Mouse (Mus musculus) CH12.LX (cell line): Measurements from ENCODE around the gene Stat2. TPM values are rescaled to one million over a fixed set of nuclear protein-coding genes. Genes with fewer than 3 reads are reported as not detected.

Source experiments
- DNase-seq: peaks from one replicate; pipeline ENCODE4 v3.0.0-alpha.2; 2013; ENCODE audit errors: extremely low read depth
- H3K27ac ChIP-seq: 2 replicates; pipeline ENCODE4 v1.5.1; 2012; ENCODE audit warnings: low read depth, mild to moderate bottlenecking, control low read depth, moderate library complexity; ENCODE audit not compliant: insufficient read depth
- H3K27me3 ChIP-seq: replicated peaks from 2 replicates; pipeline ENCODE3; 2012; ENCODE audit warnings: inconsistent platforms
- H3K36me3 ChIP-seq, 2 experiments: replicated peaks in 1 of 2; 2 replicates each; pipeline versions ENCODE3 to v1.6.1; 2012; ENCODE audit warnings: inconsistent platforms in 1 of 2, low read length in 1 of 2, mild to moderate bottlenecking in 1 of 2, mixed read lengths in 1 of 2, moderate library complexity in 1 of 2; ENCODE audit not compliant: control insufficient read depth in 1 of 2, insufficient read depth in 1 of 2
- H3K4me1 ChIP-seq, 2 experiments: 2 replicates each; pipeline ENCODE4 v1.6.1; 2012; ENCODE audit warnings: inconsistent platforms in 1 of 2, moderate library complexity in 1 of 2; ENCODE audit not compliant: insufficient read depth in 2 of 2, control insufficient read depth in 1 of 2
- H3K4me2 ChIP-seq: 2 replicates; pipeline ENCODE4 v1.6.1; 2012; ENCODE audit warnings: low read depth, mild to moderate bottlenecking, control low read depth; ENCODE audit not compliant: poor library complexity, insufficient read depth, severe bottlenecking
- H3K4me3 ChIP-seq, 3 experiments: fragments of 150-350 bp in 1 of 3; sonication (generic) in 1 of 3; replicated peaks in 1 of 3; 2 replicates each; pipeline versions ENCODE3 to v1.5.1; 2011 to 2012; ENCODE audit warnings: low read depth in 2 of 3, low read length in 2 of 3, mild to moderate bottlenecking in 2 of 3, moderate library complexity in 2 of 3, control low read depth in 1 of 3, improper control_type of control experiment in 1 of 3, inconsistent platforms in 1 of 3, mixed read lengths in 1 of 3; ENCODE audit not compliant: poor library complexity in 1 of 3
- H3K79me2 ChIP-seq: replicated peaks from 2 replicates; pipeline ENCODE4 v1.6.1; 2012; ENCODE audit warnings: mild to moderate bottlenecking, moderate library complexity; ENCODE audit not compliant: control insufficient read depth, poor library complexity, insufficient read depth, severe bottlenecking; ENCODE audit errors: extremely low read depth
- H3K9ac ChIP-seq: 2 replicates; pipeline ENCODE4 v1.6.1; 2012; ENCODE audit warnings: low read depth, mild to moderate bottlenecking, control low read depth, moderate library complexity; ENCODE audit not compliant: insufficient read depth
- H3K9me3 ChIP-seq: replicated peaks from 2 replicates; pipeline ENCODE3; 2012; ENCODE audit warnings: low read length, inconsistent platforms, mixed read lengths
- BHLHE40 ChIP-seq: IDR thresholded peaks from 2 replicates; pipeline ENCODE4 v1.6.1; 2011; ENCODE audit warnings: mild to moderate bottlenecking, low read depth, low read length, improper control_type of control experiment
- CHD1 ChIP-seq: IDR thresholded peaks from 2 replicates; pipeline ENCODE4 v1.6.1; 2012; ENCODE audit warnings: low read depth, low read length, improper control_type of control experiment, inconsistent platforms
- E2F4 ChIP-seq: IDR thresholded peaks from 2 replicates; pipeline ENCODE4 v1.6.1; 2011; ENCODE audit warnings: low read depth, low read length, improper control_type of control experiment; ENCODE audit not compliant: insufficient replicate concordance
- ELF1 ChIP-seq: IDR thresholded peaks from 2 replicates; pipeline ENCODE4 v1.6.1; 2014; ENCODE audit warnings: low read depth, mild to moderate bottlenecking, inconsistent platforms, low read length, improper control_type of control experiment
- GABPA ChIP-seq: IDR thresholded peaks from 2 replicates; pipeline ENCODE4 v1.6.1; 2012; ENCODE audit warnings: low read depth, low read length, improper control_type of control experiment, inconsistent platforms; ENCODE audit not compliant: insufficient replicate concordance
- HCFC1 ChIP-seq: IDR thresholded peaks from 2 replicates; pipeline ENCODE4 v1.6.1; 2012; ENCODE audit warnings: low read depth, mild to moderate bottlenecking, inconsistent platforms, low read length, improper control_type of control experiment
- JUN ChIP-seq: IDR thresholded peaks from 2 replicates; pipeline ENCODE4 v1.6.1; 2011; ENCODE audit warnings: low read depth, mild to moderate bottlenecking, low read length, improper control_type of control experiment, moderate library complexity; ENCODE audit not compliant: insufficient read depth
- JUND ChIP-seq: conservative IDR thresholded peaks from 2 replicates; pipeline ENCODE4 v1.6.1; 2011; ENCODE audit warnings: low read depth, low read length, improper control_type of control experiment
- KAT2A ChIP-seq: IDR thresholded peaks from 2 replicates; pipeline ENCODE4 v1.6.1; 2012; ENCODE audit warnings: low read length, improper control_type of control experiment, inconsistent platforms; ENCODE audit not compliant: insufficient replicate concordance
- MAFK ChIP-seq: IDR thresholded peaks from 2 replicates; pipeline ENCODE4 v1.6.1; 2011; ENCODE audit warnings: low read length, improper control_type of control experiment; ENCODE audit not compliant: insufficient replicate concordance
- MAX ChIP-seq: IDR thresholded peaks from 2 replicates; pipeline ENCODE4 v1.6.1; 2011; ENCODE audit warnings: low read length, improper control_type of control experiment
- MEF2A ChIP-seq: IDR thresholded peaks from 2 replicates; pipeline ENCODE4 v1.6.1; 2014; ENCODE audit warnings: low read depth, mild to moderate bottlenecking, inconsistent platforms, low read length, improper control_type of control experiment, borderline replicate concordance
- MXI1 ChIP-seq: IDR thresholded peaks from 2 replicates; pipeline ENCODE4 v1.6.1; 2011; ENCODE audit warnings: mild to moderate bottlenecking, low read depth, low read length, improper control_type of control experiment
- MYC ChIP-seq: IDR thresholded peaks from 2 replicates; pipeline ENCODE4 v1.6.1; 2011; ENCODE audit warnings: low read depth, mild to moderate bottlenecking, improper control_type of control experiment, low read length
- NELFE ChIP-seq: IDR thresholded peaks from 2 replicates; pipeline ENCODE4 v1.6.1; 2011; ENCODE audit warnings: low read depth, low read length, improper control_type of control experiment
- NRF1 ChIP-seq: IDR thresholded peaks from 2 replicates; pipeline ENCODE4 v1.6.1; 2014; ENCODE audit warnings: low read depth, mild to moderate bottlenecking, inconsistent platforms, low read length, improper control_type of control experiment, moderate library complexity
- PAX5 ChIP-seq: IDR thresholded peaks from 2 replicates; pipeline ENCODE4 v1.6.1; 2012; ENCODE audit warnings: low read length, inconsistent platforms, mixed read lengths
- POLR2A ChIP-seq: IDR thresholded peaks from 2 replicates; pipeline ENCODE4 v1.6.1; 2011; ENCODE audit warnings: low read depth, mild to moderate bottlenecking, improper control_type of control experiment, low read length
- RCOR1 ChIP-seq: conservative IDR thresholded peaks from 2 replicates; pipeline ENCODE4 v1.6.1; 2012; ENCODE audit warnings: low read depth, mild to moderate bottlenecking, inconsistent platforms, low read length, improper control_type of control experiment
- SIN3A ChIP-seq: IDR thresholded peaks from 2 replicates; pipeline ENCODE4 v1.6.1; 2012; ENCODE audit warnings: low read length, improper control_type of control experiment, inconsistent platforms
- SMC3 ChIP-seq: IDR thresholded peaks from 2 replicates; pipeline ENCODE4 v1.6.1; 2011; ENCODE audit warnings: low read depth, low read length, improper control_type of control experiment
- TBP ChIP-seq: conservative IDR thresholded peaks from 2 replicates; pipeline ENCODE4 v1.6.1; 2011; ENCODE audit warnings: low read depth, low read length, improper control_type of control experiment
- TCF12 ChIP-seq: IDR thresholded peaks from 2 replicates; pipeline ENCODE4 v1.6.1; 2014; ENCODE audit warnings: low read depth, mild to moderate bottlenecking, inconsistent platforms, low read length, improper control_type of control experiment
- UBTF ChIP-seq: IDR thresholded peaks from 2 replicates; pipeline ENCODE4 v1.6.1; 2012; ENCODE audit warnings: low read depth, mild to moderate bottlenecking, inconsistent platforms, low read length, improper control_type of control experiment, moderate library complexity
- USF2 ChIP-seq: conservative IDR thresholded peaks from 2 replicates; pipeline ENCODE4 v1.6.1; 2011; ENCODE audit warnings: low read depth, low read length, improper control_type of control experiment
- ZC3H11A ChIP-seq: IDR thresholded peaks from 2 replicates; pipeline ENCODE4 v1.6.1; 2012; ENCODE audit warnings: low read depth, mild to moderate bottlenecking, inconsistent platforms, low read length, improper control_type of control experiment
- ZKSCAN1 ChIP-seq: IDR thresholded peaks from 2 replicates; pipeline ENCODE4 v1.6.1; 2012; ENCODE audit warnings: low read depth, inconsistent platforms, low read length, improper control_type of control experiment, borderline replicate concordance
- dilution Hi-C: fragments of 300-500 bp; cut with MboI; formaldehyde crosslinking; loops from 2 replicates; pipeline ENCODE4 v1.14.3; 2020; ENCODE audit warnings: low sequenced_read_pairs; ENCODE audit not compliant: extremely low pct_unique_long_range_greater_than_20kb, extremely low pct_ligation_motif_present
- in situ Hi-C: fragments of 300-500 bp; cut with MboI; formaldehyde crosslinking; loops from 3 replicates; pipeline ENCODE4 v1.14.3; 2019; ENCODE audit warnings: low sequenced_read_pairs, low pct_ligation_motif_present, low pct_unique_long_range_greater_than_20kb, mixed read lengths
- polyA plus RNA-seq: library from polyadenylated mRNA; unstranded; fragments of >175 nt; gene quantifications from 2 replicates; pipeline ENCODE4 v1.2.1, GENCODE M21; 2012; ENCODE audit warnings: low read depth; ENCODE audit not compliant: insufficient read length
- total RNA-seq, 2 experiments: library from RNA; depleted of rRNA; stranded (reverse); fragments of 300-350 nt in 1 of 2; fragments of >200 nt in 1 of 2; gene quantifications; 2 replicates each; pipeline ENCODE4 v1.2.3; 2012 to 2014

Stat2 gene
- total and polyA plus RNA-seq, 3 experiments, result 3.3 to 14.6 (median 12.5) TPM

DNA sequence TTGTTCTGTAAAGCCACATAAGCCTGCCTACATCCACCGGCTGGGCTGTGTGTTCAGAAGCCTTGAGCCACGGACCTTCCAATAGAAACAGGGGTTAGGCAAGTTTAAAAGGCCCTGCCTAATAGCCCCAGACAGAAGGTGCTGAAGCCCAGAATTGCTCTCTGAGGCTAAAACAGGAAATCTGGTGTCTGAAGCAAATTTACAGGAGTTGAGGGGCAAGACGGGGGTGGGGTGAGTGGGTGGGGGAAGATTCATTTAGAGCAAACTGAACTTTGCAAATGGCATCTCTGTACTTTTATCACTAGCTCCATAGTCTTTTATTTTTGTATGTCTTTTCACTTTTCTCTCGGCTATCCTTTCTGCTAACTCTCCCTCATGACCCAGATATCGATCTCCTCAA lies 39.2 kb upstream of the Stat2 start:
- Histone ChIP-seq H3K27ac (no peak overlapping the region), H3K36me3 (peaks cover 3 to 22% of the 10 kb centered on the region in 2 experiments), H3K4me3 (peak overlapping the region; percentile 28 to 83 (median 72)), H3K27me3 (no peaks in the 10 kb centered on the region), H3K9ac (peak overlapping the region; percentile 100), H3K79me2 (peaks cover 17% of the 10 kb centered on the region), H3K9me3 (no peaks in the 10 kb centered on the region), H3K4me1 (peaks cover 2 to 27% of the 10 kb centered on the region in 2 experiments; a peak in 2 of 4 replicates), H3K4me2 (peak overlapping the region; percentile 51)
- peak; percentile 35 for DNase-seq
- dilution Hi-C loops (no loop called here), in situ Hi-C loops (no loop called here)
- no peak for TF ChIP-seq MAFK
- no peak for TF ChIP-seq JUND
- TF ChIP-seq POLR2A, result no peak; the same call in 1 of the 2 replicates
- TF ChIP-seq BHLHE40, result no peak
- TF ChIP-seq ELF1, result no peak
- TF ChIP-seq PAX5, result no peak
- TF ChIP-seq HCFC1, result no peak
- no peak for TF ChIP-seq RCOR1
- TF ChIP-seq KAT2A, result no peak
- TF ChIP-seq SMC3, result no peak
- no peak for TF ChIP-seq GABPA

DNA sequence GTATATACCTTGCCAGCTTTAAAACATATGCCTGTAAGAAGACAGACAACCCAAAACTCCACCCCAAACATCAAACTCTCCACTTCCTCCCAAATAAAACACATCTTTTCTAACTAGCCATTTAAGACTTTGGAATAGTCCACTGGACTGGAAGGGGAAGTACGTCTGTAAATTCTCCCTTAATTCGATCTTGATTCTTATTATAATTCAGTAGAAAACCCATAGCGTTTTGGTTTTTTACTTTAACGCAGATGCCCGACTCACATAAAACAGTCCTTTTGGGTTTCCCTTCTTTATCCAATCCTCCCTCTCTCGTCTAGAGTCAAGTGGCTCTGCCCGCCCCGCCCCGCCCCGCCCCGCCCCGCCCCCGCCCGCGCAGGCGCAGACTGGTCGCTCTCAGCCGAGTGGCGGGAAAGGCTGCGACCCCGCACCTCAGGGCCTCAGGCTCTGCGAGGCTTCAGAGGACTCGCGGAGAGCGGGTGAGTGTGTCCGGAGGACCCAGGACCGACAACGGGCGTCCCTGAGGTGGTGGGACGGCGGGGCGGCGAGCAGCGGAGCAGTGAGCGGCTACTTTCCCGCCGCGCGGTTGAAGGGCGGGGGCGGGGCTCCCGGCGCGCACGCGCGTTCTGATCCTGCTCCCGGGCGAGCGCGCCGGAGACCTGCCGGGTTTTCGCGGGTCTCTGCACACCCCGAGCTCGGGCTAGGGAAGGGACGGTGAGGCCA lies 38.5 kb upstream of the Stat2 start, which contains the start of gene Timeless:
Gene Timeless, plus strand, starts transcription at position 369 of the 723 bp plus-strand sequence.
- peaks cover 3 to 25% of the 10 kb centered on the region in 2 experiments for H3K36me3 ChIP-seq
- dilution Hi-C loops, result no loop called here
- peaks cover 2 to 28% of the 10 kb centered on the region in 2 experiments; a peak in 2 of 4 replicates for H3K4me1 ChIP-seq
- H3K27me3 ChIP-seq, result no peaks in the 10 kb centered on the region
- H3K4me3 ChIP-seq, result peak within 1 kb of the TSS; percentile 72 to 99 (median 93)
- in situ Hi-C loops, result no loop called here
- peaks cover 17% of the 10 kb centered on the region for H3K79me2 ChIP-seq
- H3K9ac ChIP-seq, result peak within 1 kb of the TSS; percentile 100
- no peaks in the 10 kb centered on the region for H3K9me3 ChIP-seq
- DNase-seq, result peak; percentile 67
- TF ChIP-seq GABPA (no peak), HCFC1 (peak; percentile 61), NELFE (peak; percentile 72), TCF12 (no peak; the same call in none of the 2 replicates), SMC3 (no peak), ZKSCAN1 (no peak), BHLHE40 (0 out of 2 replicates have a peak, but pooled peaks have one; percentile 4), E2F4 (peak; percentile 76; the same call in 1 of the 2 replicates), MAX (peak; percentile 48; the same call in 1 of the 2 replicates), MEF2A (no peak), USF2 (no peak), JUN (no peak), MXI1 (peak; percentile 68), CHD1 (peak; percentile 99), ZC3H11A (no peak), NRF1 (peak; percentile 80), UBTF (0 out of 2 replicates have a peak, but pooled peaks have one; percentile 75), MYC (no peak), TBP (peak; percentile 97), JUND (0 out of 2 replicates have a peak, but pooled peaks have one; percentile 32), POLR2A (peak; percentile 86), SIN3A (peak; percentile 78; the same call in 1 of the 2 replicates), KAT2A (0 out of 2 replicates have a peak, but pooled peaks have one; percentile 43)
- TF ChIP-seq, all 38 proteins: peak for 14
- H3K27ac ChIP-seq, result peak within 1 kb of the TSS; percentile 91
- H3K4me2 ChIP-seq, result peak within 1 kb of the TSS; percentile 87
